Mouse (Mus musculus): ENCODE results near the gene Eipr1. TPM values are rescaled to one million over a fixed set of nuclear protein-coding genes. Genes with fewer than 3 reads are reported as not detected.
A peak's percentile ranks its signal among the peaks of the same experiment; 100 is the strongest.
"Not testable (repeated sequence)": the region's sequence is repeated elsewhere in the genome, so short reads cannot be mapped to it uniquely, and the experiment has no call there.

The Eipr1 gene
- polyA plus RNA-seq, 1 experiment from 2014 or later, result 79.2 TPM

DNA sequence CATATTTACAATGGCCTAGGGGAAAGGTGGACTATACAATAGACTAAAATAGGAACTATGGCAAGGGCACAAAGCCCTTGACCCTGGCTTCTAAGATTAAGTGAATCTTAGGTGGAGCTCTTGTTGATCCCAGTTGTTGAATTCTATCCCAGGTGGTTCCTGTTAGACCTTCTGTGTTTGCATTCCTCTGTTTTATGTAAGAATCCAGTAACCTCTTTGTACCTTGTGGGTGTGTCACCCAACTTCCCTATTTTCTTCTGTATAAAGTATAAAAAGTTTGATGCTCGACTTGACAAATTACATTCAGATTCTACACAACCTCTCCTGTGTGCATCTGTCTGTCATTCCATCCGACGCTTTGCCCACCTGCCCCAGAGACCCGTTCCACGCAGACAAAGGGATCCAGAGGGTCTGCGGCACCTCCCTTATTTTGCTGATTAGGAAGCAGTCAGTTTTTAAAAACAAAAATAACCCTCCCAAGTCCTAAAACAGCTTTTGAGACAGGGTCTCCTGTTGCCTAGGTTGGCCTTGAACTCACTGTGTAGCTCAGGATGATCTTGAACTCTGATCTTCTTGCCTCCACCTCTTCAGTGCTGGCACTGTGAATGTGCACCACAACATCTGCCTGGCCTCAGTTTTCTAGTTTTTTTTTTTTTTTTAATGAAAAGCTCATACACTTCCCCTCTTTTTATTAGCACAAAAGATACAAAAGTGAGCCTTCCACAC is 17.9 kb upstream of the Eipr1 start:
- H3K4me2 ChIP-seq; H3K4me3 ChIP-seq; H3K27me3 ChIP-seq (replicated peaks); H3K9me3 ChIP-seq; H3K9ac ChIP-seq; H3K27ac ChIP-seq; ATAC-seq (replicated peaks); H3K4me1 ChIP-seq: not testable (repeated sequence)
- 95% methylated on average over 6 of the region's 6 CpGs for WGBS
- peaks cover 22% of the 10 kb centered on the region; the same call in 1 of the 2 replicates for H3K36me3 ChIP-seq (replicated peaks)

DNA sequence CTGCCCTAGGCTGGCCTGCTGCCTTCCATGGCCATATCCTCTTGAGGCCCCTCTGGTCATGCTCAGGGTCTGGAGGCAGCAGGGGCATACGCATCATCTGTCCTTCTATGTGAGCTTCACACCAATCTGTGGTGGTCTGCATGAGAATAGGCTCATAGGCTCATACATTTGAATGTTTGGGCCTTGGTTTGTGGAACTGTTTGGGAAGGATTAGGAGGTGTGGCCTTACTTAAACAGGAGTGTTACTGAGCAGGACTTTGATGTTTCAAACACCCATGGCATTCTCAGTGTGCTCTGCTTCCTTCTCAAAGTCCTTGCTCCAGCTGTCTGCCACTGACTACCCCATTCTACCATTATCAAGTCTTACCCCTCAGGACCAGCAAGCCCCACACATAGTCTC is 17.3 kb upstream of the Eipr1 start:
- Histone ChIP-seq H3K36me3 (replicated peaks) (peaks cover 20% of the 10 kb centered on the region; the same call in 1 of the 2 replicates), H3K9me3 (no peaks in the 10 kb centered on the region), H3K27me3 (replicated peaks) (no peaks in the 10 kb centered on the region), H3K27ac (no peak overlapping the region), H3K4me2 (no peak overlapping the region), H3K4me1 (no peaks in the 10 kb centered on the region), H3K9ac (no peak overlapping the region), H3K4me3 (no peak overlapping the region)
- WGBS, result 95% methylated on average over 1 of the region's 1 CpGs
- no peak for ATAC-seq (replicated peaks)

DNA sequence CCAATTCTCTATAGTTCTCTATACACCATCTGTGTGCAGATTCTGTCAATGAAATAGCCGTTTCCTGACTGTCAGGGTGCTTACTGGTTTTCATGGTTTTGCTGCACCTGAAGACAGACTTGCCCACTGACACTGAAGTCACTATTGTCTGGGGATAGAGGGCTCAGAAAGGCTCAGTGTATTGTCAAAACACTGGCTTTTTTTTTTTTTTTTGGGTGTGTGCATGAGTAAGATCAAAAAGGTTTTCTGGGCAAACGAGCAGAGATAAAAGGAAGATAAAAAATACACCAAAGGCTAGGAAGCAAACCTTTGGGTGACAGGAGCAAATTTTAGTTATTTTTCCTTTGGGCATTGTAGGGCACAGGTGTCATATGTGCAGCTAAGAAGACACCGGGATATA is 16.3 kb upstream of the Eipr1 start:
- Histone ChIP-seq H3K9me3 (no peaks in the 10 kb centered on the region), H3K4me3 (no peak overlapping the region), H3K27me3 (replicated peaks) (no peaks in the 10 kb centered on the region), H3K4me1 (no peaks in the 10 kb centered on the region), H3K4me2 (no peak overlapping the region), H3K36me3 (replicated peaks) (peaks cover 20% of the 10 kb centered on the region; the same call in 1 of the 2 replicates), H3K9ac (no peak overlapping the region), H3K27ac (no peak overlapping the region)
- ATAC-seq (replicated peaks), result no peak
- WGBS, result 91% methylated on average over 3 of the region's 3 CpGs

DNA sequence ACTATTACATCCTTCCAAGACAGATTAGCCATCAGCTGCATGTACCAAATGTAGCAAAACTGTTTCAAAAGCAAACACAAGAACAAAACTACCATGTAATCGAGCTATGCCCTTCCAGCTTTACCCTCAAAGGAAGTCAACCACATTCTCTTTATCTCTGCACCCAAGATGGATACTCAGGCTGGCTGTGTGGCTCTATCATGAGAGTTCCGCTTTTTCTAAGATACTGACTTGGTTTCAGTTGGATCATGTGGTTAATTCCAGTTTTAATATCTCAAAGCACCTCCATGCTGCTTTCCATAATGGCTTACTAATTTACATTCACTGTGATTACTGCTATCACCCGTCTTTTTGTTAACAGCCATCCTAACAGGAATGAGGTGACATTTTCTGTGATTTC is 8.3 kb upstream of the Eipr1 start:
- Histone ChIP-seq H3K36me3 (replicated peaks) (peaks cover 11% of the 10 kb centered on the region; the same call in 1 of the 2 replicates), H3K4me1 (peaks cover 22% of the 10 kb centered on the region), H3K4me2 (no peak overlapping the region), H3K4me3 (no peak overlapping the region), H3K9ac (no peak overlapping the region), H3K27me3 (replicated peaks) (no peaks in the 10 kb centered on the region), H3K27ac (no peak overlapping the region), H3K9me3 (no peaks in the 10 kb centered on the region)
- 84% methylated on average over 3 of the region's 3 CpGs for WGBS
- ATAC-seq (replicated peaks), result no peak

- under 1% methylated on average over 41 of the region's 41 CpGs for WGBS
- Histone ChIP-seq H3K4me1 (peaks cover 49% of the 10 kb centered on the region), H3K4me3 (peak within 1 kb of the TSS; percentile 89), H3K36me3 (replicated peaks) (peaks cover 11% of the 10 kb centered on the region; the same call in 1 of the 2 replicates), H3K9me3 (no peaks in the 10 kb centered on the region), H3K27ac (peak within 1 kb of the TSS; percentile 75), H3K27me3 (replicated peaks) (no peaks in the 10 kb centered on the region), H3K9ac (peak within 1 kb of the TSS; percentile 84), H3K4me2 (peak within 1 kb of the TSS; percentile 90)
- ATAC-seq (replicated peaks), result peak; percentile 89
Measured at GRCm38 (mm10) chr12:28750021-28750633, 1.5 kb upstream of the Eipr1 start, which contains the start of gene Trappc12. Trappc12 (minus strand) TSS chr12:28750472.

DNA sequence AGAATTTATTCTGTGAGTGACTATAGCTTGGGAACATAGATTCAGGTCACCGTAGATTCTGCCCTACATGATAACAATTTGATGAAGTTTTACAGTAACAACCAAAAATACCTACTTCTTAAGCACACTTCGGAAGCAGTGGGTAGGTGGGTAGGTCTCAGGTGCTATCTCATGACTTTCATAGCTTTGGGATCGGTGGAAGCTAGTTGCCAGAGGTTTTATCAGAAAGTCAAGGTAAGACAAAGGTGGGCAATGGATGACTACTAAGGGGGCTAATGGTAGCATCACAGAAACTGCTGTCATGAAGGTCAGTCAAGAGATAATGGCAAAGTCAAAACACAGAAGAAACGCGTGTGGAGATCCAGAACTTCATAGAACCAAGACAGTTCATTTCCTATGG is 727 bp upstream of the Eipr1 start:
- ATAC-seq (replicated peaks), result no peak; the same call in 1 of the 2 replicates
- no peak overlapping the region for H3K4me3 ChIP-seq
- 97% methylated on average over 5 of the region's 5 CpGs for WGBS

GRCm38 (mm10) chr12:28756019-28756418 is 4.4 kb downstream of the Eipr1 start:
- no peak overlapping the region for H3K9ac ChIP-seq
- H3K9me3 ChIP-seq, result no peaks in the 10 kb centered on the region
- WGBS, result 91% methylated on average over 4 of the region's 4 CpGs
- H3K4me2 ChIP-seq, result no peak overlapping the region
- peaks cover 23% of the 10 kb centered on the region for H3K4me1 ChIP-seq
- no peak overlapping the region for H3K4me3 ChIP-seq
- no peaks in the 10 kb centered on the region for H3K36me3 ChIP-seq (replicated peaks)
- ATAC-seq (replicated peaks), result no peak
- H3K27ac ChIP-seq, result no peak overlapping the region
- H3K27me3 ChIP-seq (replicated peaks), result no peaks in the 10 kb centered on the region

More for the DNA sequence above, 727 bp upstream of the Eipr1 start:
- Histone ChIP-seq H3K36me3 (replicated peaks) (0 out of 2 replicates have a peak, but pooled peaks cover 8% of the 10 kb centered on the region), H3K27me3 (replicated peaks) (no peaks in the 10 kb centered on the region), H3K9ac (no peak overlapping the region), H3K27ac (peak overlapping the region; percentile 75), H3K9me3 (no peaks in the 10 kb centered on the region), H3K4me2 (peak overlapping the region; percentile 90; the same call in 1 of the 2 replicates), H3K4me1 (peaks cover 41% of the 10 kb centered on the region)

GRCm38 (mm10) chr12:28769953-28770352 is 18.4 kb downstream of the Eipr1 start:
- 96% methylated on average over 7 of the region's 7 CpGs for WGBS
- no peaks in the 10 kb centered on the region for H3K9me3 ChIP-seq
- H3K27ac ChIP-seq, result no peak overlapping the region
- H3K27me3 ChIP-seq (replicated peaks), result no peaks in the 10 kb centered on the region
- H3K4me2 ChIP-seq, result no peak overlapping the region
- H3K36me3 ChIP-seq (replicated peaks), result peaks cover 6% of the 10 kb centered on the region; the same call in 1 of the 2 replicates
- no peak for ATAC-seq (replicated peaks)
- H3K9ac ChIP-seq, result no peak overlapping the region
- no peak overlapping the region for H3K4me3 ChIP-seq
- peaks cover 6% of the 10 kb centered on the region for H3K4me1 ChIP-seq

DNA sequence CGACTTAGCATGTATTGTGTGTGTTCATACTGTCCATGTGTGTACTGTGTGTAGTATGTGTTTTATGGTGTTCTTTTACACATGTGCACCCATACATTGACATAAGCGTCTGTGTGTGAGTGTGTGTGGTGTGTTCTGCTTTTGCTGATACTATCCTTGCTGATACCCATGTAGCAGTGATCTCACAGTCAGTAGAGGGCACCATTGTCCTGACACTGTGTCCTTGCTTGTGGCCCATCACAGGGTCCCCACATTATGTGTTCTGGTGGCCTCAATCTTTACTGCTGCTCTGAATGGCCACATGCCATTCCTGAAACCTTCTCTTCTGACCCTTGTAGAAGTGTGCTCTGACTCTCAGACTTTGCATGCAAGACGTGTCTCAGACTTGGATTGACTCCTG is 22.2 kb downstream of the Eipr1 start:
- ATAC-seq (replicated peaks), result no peak
- no peak overlapping the region for H3K4me3 ChIP-seq
- no peaks in the 10 kb centered on the region for H3K9me3 ChIP-seq
- H3K27ac ChIP-seq, result no peak overlapping the region
- H3K4me1 ChIP-seq, result peaks cover 14% of the 10 kb centered on the region
- H3K4me2 ChIP-seq, result no peak overlapping the region
- WGBS, result 83% methylated on average over 3 of the region's 3 CpGs
- H3K9ac ChIP-seq, result no peak overlapping the region
- no peaks in the 10 kb centered on the region for H3K36me3 ChIP-seq (replicated peaks)
- no peaks in the 10 kb centered on the region for H3K27me3 ChIP-seq (replicated peaks)

GRCm38 (mm10) chr12:28775120-28775519 is 23.5 kb downstream of the Eipr1 start:
- H3K36me3 ChIP-seq (replicated peaks), result no peaks in the 10 kb centered on the region
- H3K9me3 ChIP-seq, result no peaks in the 10 kb centered on the region
- 24% methylated on average over 8 of the region's 8 CpGs for WGBS
- H3K27me3 ChIP-seq (replicated peaks), result no peaks in the 10 kb centered on the region
- H3K27ac ChIP-seq, result peak overlapping the region; percentile 34; the same call in 1 of the 2 replicates
- H3K4me2 ChIP-seq, result no peak overlapping the region
- H3K4me1 ChIP-seq, result peaks cover 14% of the 10 kb centered on the region
- no peak overlapping the region for H3K4me3 ChIP-seq
- ATAC-seq (replicated peaks), result no peak
- H3K9ac ChIP-seq, result no peak overlapping the region

GRCm38 (mm10) chr12:28775627-28776026 is 24.0 kb downstream of the Eipr1 start:
- Histone ChIP-seq H3K36me3 (replicated peaks) (no peaks in the 10 kb centered on the region), H3K9me3 (no peaks in the 10 kb centered on the region), H3K4me1 (peaks cover 14% of the 10 kb centered on the region), H3K9ac (no peak overlapping the region), H3K4me2 (no peak overlapping the region), H3K27ac (0 out of 2 replicates have a peak overlapping the region, but pooled peaks have one; percentile 34), H3K27me3 (replicated peaks) (no peaks in the 10 kb centered on the region), H3K4me3 (no peak overlapping the region)
- 81% methylated on average over 6 of the region's 6 CpGs for WGBS
- no peak for ATAC-seq (replicated peaks)

DNA sequence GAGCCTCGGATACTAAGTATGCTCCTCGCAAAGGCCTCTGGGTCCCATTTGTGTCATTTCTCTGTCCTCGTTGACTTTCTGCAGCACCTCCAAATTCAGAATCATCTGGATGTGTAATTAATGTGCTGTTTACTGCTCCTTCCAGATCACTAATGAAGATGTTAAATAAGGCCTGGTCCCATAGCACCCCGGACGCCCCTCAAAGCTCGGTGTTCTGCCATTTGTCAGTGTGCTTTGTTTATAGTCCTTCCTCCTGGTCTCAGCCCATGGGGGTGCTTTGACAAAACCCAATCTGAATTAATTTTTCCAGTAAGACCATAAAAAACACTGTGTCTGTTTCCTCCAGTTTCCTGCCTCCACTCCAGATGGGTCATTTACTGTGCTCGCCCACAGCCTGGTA is 28.6 kb downstream of the Eipr1 start:
- no peak overlapping the region for H3K27ac ChIP-seq
- no peak for ATAC-seq (replicated peaks)
- WGBS, result 80% methylated on average over 7 of the region's 7 CpGs

More for the DNA sequence above, 28.6 kb downstream of the Eipr1 start:
- Histone ChIP-seq H3K4me2 (no peak overlapping the region), H3K4me3 (no peak overlapping the region), H3K4me1 (peaks cover 17% of the 10 kb centered on the region), H3K9ac (no peak overlapping the region), H3K9me3 (no peaks in the 10 kb centered on the region), H3K36me3 (replicated peaks) (no peaks in the 10 kb centered on the region), H3K27me3 (replicated peaks) (no peaks in the 10 kb centered on the region)

Measured in midbrain, embryonic 15.5 days (tissue).